Mouse (Mus musculus) liver, embryonic 11.5 days (tissue): ENCODE data around the gene Stx1a. TPM values are rescaled to one million over a fixed set of nuclear protein-coding genes. Genes with fewer than 3 reads are reported as not detected.
A peak's percentile ranks its signal among the peaks of the same experiment; 100 is the strongest.

Experiments used
- ATAC-seq: fragments of 200-750 bp; cut with Nextera tagmentation; replicated peaks from 2 replicates; pipeline ENCODE4 v1.8.0; 2017; ENCODE audit warnings: moderate number of reproducible peaks, mild to moderate bottlenecking, moderate TSS enrichment, moderate library complexity; ENCODE audit not compliant: low FRiP score
- DNase-seq: peaks from one replicate; pipeline ENCODE4 v3.0.0-alpha.2; 2017; ENCODE audit warnings: low spot score
- H3K27ac ChIP-seq: fragments of 300-500 bp; sonication (generic); 2 replicates; pipeline ENCODE4 v1.5.1; 2014; ENCODE audit warnings: mild to moderate bottlenecking, low read depth, low read length, control low read depth
- H3K27me3 ChIP-seq: fragments of 300-500 bp; sonication (generic); replicated peaks from 2 replicates; pipeline ENCODE4 v1.6.1; 2014; ENCODE audit warnings: low read length, mixed read lengths; ENCODE audit not compliant: control insufficient read depth, insufficient read depth
- H3K36me3 ChIP-seq: fragments of 300-500 bp; sonication (generic); 2 replicates; pipeline ENCODE4 v1.6.1; 2014; ENCODE audit warnings: mild to moderate bottlenecking, low read length, moderate library complexity, mixed read lengths; ENCODE audit not compliant: control insufficient read depth, insufficient read depth
- H3K4me1 ChIP-seq: fragments of 300-500 bp; sonication (generic); replicated peaks from 2 replicates; pipeline ENCODE4 v1.6.1; 2014; ENCODE audit warnings: low read length, mixed read lengths; ENCODE audit not compliant: control insufficient read depth, insufficient read depth
- H3K4me2 ChIP-seq: fragments of 300-500 bp; sonication (generic); 2 replicates; pipeline ENCODE4 v1.6.1; 2014; ENCODE audit warnings: mild to moderate bottlenecking, control low read depth, moderate library complexity
- H3K4me3 ChIP-seq: fragments of 300-500 bp; sonication (generic); 2 replicates; pipeline ENCODE4 v1.5.1; 2014; ENCODE audit warnings: low read depth, low read length, control low read depth
- H3K9ac ChIP-seq: fragments of 300-500 bp; sonication (generic); 2 replicates; pipeline ENCODE4 v1.6.1; 2014; ENCODE audit warnings: low read depth, low read length, control low read depth
- H3K9me3 ChIP-seq: fragments of 300-500 bp; sonication (generic); 2 replicates; pipeline ENCODE4 v1.6.1; 2016; ENCODE audit warnings: low read length, inconsistent platforms, mixed read lengths; ENCODE audit not compliant: control insufficient read depth
- WGBS: fragments of 180-500 bp; shearing (Covaris S2); extraction: QIAGEN DNeasy Blood & Tissue Kit; methylation state at CpG from one replicate; pipeline ENCODE4 v1.1.7; 2014; 5-methylcytosine and 5-hydroxymethylcytosine counted together
- polyA plus RNA-seq: library from polyadenylated mRNA; unstranded; fragments of >200 nt; fragmentation: Nextera tagmentation; extraction: Ambion mirVana; gene quantifications from 2 replicates; pipeline ENCODE4 v1.2.1, GENCODE M21; 2014

Gene Stx1a
- 6.2 and 6.4 TPM in 2 replicates for polyA plus RNA-seq

GRCm38 (mm10) chr5:135023344-135024173 is at the start of gene Stx1a:
Stx1a (plus strand) TSS chr5:135023482.
- Histone ChIP-seq H3K4me3 (peak within 1 kb of the TSS; percentile 68), H3K9me3 (no peaks in the 10 kb centered on the region), H3K27ac (no peak within 1 kb of the TSS), H3K4me1 (peaks cover 30% of the 10 kb centered on the region), H3K4me2 (peak within 1 kb of the TSS; percentile 67), H3K36me3 (no peaks in the 10 kb centered on the region), H3K27me3 (no peaks in the 10 kb centered on the region; the same call in 1 of the 2 replicates), H3K9ac (peak within 1 kb of the TSS; percentile 58)
- peak; percentile 96 for ATAC-seq
- WGBS: under 1% methylated on average over 61 of the region's 61 CpGs
- peak; percentile 90 for DNase-seq

GRCm38 (mm10) chr5:134973526-134973925 is 49.8 kb upstream of the Stx1a start:
- Histone ChIP-seq H3K27me3 (no peaks in the 10 kb centered on the region), H3K36me3 (no peaks in the 10 kb centered on the region), H3K9me3 (no peaks in the 10 kb centered on the region), H3K27ac (no peak overlapping the region), H3K4me1 (peaks cover 18% of the 10 kb centered on the region), H3K4me3 (no peak overlapping the region), H3K4me2 (no peak overlapping the region), H3K9ac (no peak overlapping the region)
- WGBS: 79% methylated on average over 7 of the region's 7 CpGs
- DNase-seq: no peak
- ATAC-seq: no peak

- no peaks in the 10 kb centered on the region for H3K36me3 ChIP-seq
- H3K4me3 ChIP-seq: no peak overlapping the region
- peak; percentile 75 for ATAC-seq
- no peaks in the 10 kb centered on the region for H3K9me3 ChIP-seq
- H3K27me3 ChIP-seq: no peaks in the 10 kb centered on the region
- WGBS: 13% methylated on average over 7 of the region's 7 CpGs
- no peak overlapping the region for H3K9ac ChIP-seq
- H3K4me1 ChIP-seq: peaks cover 18% of the 10 kb centered on the region
- peak overlapping the region; percentile 34; the same call in 1 of the 2 replicates for H3K27ac ChIP-seq
- H3K4me2 ChIP-seq: peak overlapping the region; percentile 35
- DNase-seq: no peak
Measured at GRCm38 (mm10) chr5:134974294-134974693, 49.0 kb upstream of the Stx1a start.

GRCm38 (mm10) chr5:134974921-134975320 is 48.4 kb upstream of the Stx1a start:
- H3K36me3 ChIP-seq: no peaks in the 10 kb centered on the region
- no peak for ATAC-seq
- H3K27me3 ChIP-seq: no peaks in the 10 kb centered on the region
- H3K4me2 ChIP-seq: no peak overlapping the region; the same call in 1 of the 2 replicates
- 0 out of 2 replicates have a peak overlapping the region, but pooled peaks have one; percentile 34 for H3K27ac ChIP-seq
- H3K4me3 ChIP-seq: no peak overlapping the region
- no peak overlapping the region for H3K9ac ChIP-seq
- H3K9me3 ChIP-seq: no peaks in the 10 kb centered on the region
- no peak for DNase-seq
- H3K4me1 ChIP-seq: peaks cover 18% of the 10 kb centered on the region
- 31% methylated on average over 2 of the region's 2 CpGs for WGBS

GRCm38 (mm10) chr5:134976164-134976563 is 47.1 kb upstream of the Stx1a start:
- Histone ChIP-seq H3K36me3 (no peaks in the 10 kb centered on the region), H3K4me1 (peaks cover 20% of the 10 kb centered on the region), H3K4me3 (no peak overlapping the region), H3K4me2 (0 out of 2 replicates have a peak overlapping the region, but pooled peaks have one; percentile 3), H3K9ac (no peak overlapping the region), H3K27ac (no peak overlapping the region), H3K27me3 (no peaks in the 10 kb centered on the region), H3K9me3 (no peaks in the 10 kb centered on the region)
- ATAC-seq (0 out of 2 replicates have a peak, but pooled peaks have one; percentile 35), DNase-seq (no peak)
- WGBS: 48% methylated on average over 2 of the region's 2 CpGs

- H3K36me3 ChIP-seq: no peaks in the 10 kb centered on the region
- no peak overlapping the region for H3K4me3 ChIP-seq
- H3K27ac ChIP-seq: no peak overlapping the region
- 64% methylated on average over 14 of the region's 14 CpGs for WGBS
- no peak for ATAC-seq
- H3K4me2 ChIP-seq: 0 out of 2 replicates have a peak overlapping the region, but pooled peaks have one; percentile 3
- H3K27me3 ChIP-seq: no peaks in the 10 kb centered on the region
- peaks cover 23% of the 10 kb centered on the region for H3K4me1 ChIP-seq
- DNase-seq: no peak
- no peaks in the 10 kb centered on the region for H3K9me3 ChIP-seq
- no peak overlapping the region for H3K9ac ChIP-seq
Measured at GRCm38 (mm10) chr5:134976577-134977250, 46.6 kb upstream of the Stx1a start.

- H3K4me3 ChIP-seq: no peak overlapping the region
- no peak for ATAC-seq
- no peak overlapping the region for H3K27ac ChIP-seq
Measured at GRCm38 (mm10) chr5:134977837-134978236, 45.4 kb upstream of the Stx1a start.

GRCm38 (mm10) chr5:134981149-134981548 is 42.1 kb upstream of the Stx1a start:
- DNase-seq (no peak), ATAC-seq (no peak)
- Histone ChIP-seq H3K27ac (no peak overlapping the region), H3K27me3 (peaks cover 21% of the 10 kb centered on the region), H3K9ac (no peak overlapping the region), H3K4me1 (peaks cover 13% of the 10 kb centered on the region), H3K9me3 (no peaks in the 10 kb centered on the region), H3K4me2 (no peak overlapping the region), H3K36me3 (no peaks in the 10 kb centered on the region), H3K4me3 (no peak overlapping the region)
- WGBS: 46% methylated on average over 10 of the region's 10 CpGs

More at GRCm38 (mm10) chr5:134977837-134978236, 45.4 kb upstream of the Stx1a start:
- WGBS: 41% methylated on average over 4 of the region's 4 CpGs
- no peaks in the 10 kb centered on the region for H3K27me3 ChIP-seq
- no peak overlapping the region for H3K9ac ChIP-seq
- no peaks in the 10 kb centered on the region for H3K9me3 ChIP-seq
- no peak for DNase-seq
- H3K4me2 ChIP-seq: no peak overlapping the region
- H3K4me1 ChIP-seq: peaks cover 23% of the 10 kb centered on the region
- H3K36me3 ChIP-seq: no peaks in the 10 kb centered on the region
